Mouse (Mus musculus): ENCODE data around the gene Cd70.

Cd70 gene

DNA sequence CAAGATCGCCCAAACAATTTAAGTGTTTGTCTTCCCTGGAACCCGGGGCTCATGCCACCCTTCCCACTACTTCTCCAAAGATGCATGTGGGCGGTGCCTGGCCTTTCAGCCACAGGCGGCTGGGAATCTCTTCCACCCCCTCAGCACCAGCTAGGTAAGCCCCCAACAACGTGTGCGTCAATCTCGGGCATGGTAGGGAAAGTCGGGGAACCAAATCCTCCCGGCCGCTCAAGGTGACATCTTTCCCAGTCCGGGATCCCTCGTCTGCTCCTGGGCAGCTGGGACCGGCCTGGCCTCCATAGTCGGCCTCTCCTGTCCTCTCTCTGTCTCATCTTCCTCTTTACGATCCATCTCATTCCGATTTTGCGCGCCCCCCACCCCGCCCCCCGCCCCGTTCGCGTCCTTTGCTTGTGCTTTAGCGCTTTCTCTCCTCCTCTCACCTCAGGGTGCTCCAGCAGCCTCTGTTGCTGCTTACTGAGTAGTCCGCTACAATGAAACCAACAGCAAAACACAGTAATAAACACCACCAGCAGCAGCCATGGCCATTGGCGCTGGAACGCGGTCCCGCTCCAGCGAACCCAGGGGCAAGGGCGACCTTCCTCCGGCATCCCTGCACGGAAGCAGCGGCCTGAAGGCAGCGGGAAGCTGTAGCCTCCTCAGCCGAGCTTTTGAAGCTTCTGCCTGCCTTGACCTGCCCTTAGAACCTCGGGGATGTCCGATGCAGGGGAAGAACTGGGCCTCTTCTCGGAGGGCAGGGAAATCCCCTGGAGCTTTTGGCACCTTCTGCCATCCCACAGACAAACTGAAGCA lies at the start of gene Cd70:
Gene Cd70, minus strand, starts transcription at position 784 of the 810 bp plus-strand sequence.
- DNase-seq (ENCODE audit: low spot score): no peak

- no peak for DNase-seq (ENCODE audit: low spot score)
Measured at GRCm38 (mm10) chr17:57198252-57198651, 48.7 kb upstream of the Cd70 start.

DNA sequence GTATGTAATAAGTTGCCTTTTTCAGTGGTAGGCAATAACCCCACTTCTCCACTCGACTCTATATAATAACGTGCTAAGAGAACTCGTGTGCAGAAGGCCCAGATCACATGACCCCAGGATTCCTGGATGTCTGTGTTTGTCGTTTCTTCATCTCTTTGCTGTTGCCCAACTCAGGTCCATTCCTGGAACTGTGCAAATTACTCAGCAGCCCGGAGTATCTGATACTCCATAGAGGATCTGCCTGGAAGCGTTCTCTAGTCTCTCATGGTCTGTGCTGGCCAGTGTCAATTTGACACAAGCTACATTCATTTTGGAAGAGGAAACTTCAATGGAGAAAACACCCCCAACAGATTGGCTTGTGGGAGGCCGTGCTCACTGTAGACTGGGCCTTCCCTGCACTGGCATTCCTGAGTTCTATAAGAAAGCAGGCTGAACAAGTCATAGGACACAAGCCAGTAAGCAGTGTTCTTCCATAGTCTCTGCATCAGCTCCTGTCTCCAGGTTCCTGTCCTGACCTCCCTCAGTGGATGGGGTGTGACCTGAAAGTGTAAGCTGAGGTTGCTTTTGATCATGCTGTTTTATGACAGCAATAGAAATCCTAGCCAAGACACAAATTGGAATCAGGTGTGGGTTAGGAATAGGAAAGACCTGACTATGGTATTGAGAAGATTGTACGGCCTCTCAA lies 45.9 kb upstream of the Cd70 start:
- no peak for DNase-seq (ENCODE audit: low spot score)

DNA sequence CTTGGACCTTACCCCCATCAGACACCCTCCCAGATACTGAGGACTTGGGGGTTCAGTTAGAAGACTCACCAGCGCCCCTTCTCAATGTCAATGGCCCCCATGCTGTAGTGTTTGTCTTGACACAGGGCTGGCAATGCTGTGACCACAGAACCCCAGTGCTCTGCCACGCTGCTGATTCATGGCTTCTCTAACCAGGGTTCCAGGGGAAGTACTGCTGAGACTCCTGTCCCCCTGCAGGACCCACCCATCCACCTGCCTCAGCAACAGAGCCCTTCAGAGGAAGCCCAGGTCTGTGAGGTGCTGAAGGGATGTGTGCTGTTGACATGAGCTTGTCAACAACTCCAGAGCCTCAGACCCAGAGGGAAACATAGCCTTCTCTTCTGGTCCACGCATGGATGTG lies 45.2 kb upstream of the Cd70 start:
- DNase-seq (ENCODE audit: low spot score): no peak

GRCm38 (mm10) chr17:57194041-57194507 lies 44.5 kb upstream of the Cd70 start, which contains the start of gene Tnfsf14:
TSS of gene Tnfsf14 (minus strand) at chr17:57194177.
- DNase-seq (ENCODE audit: low spot score): no peak

- no peak for DNase-seq (ENCODE audit: low spot score)
Measured at GRCm38 (mm10) chr17:57188510-57189192, 39.1 kb upstream of the Cd70 start.

- no peak for DNase-seq (ENCODE audit: low spot score)
Measured at GRCm38 (mm10) chr17:57185641-57186040, 36.1 kb upstream of the Cd70 start.

GRCm38 (mm10) chr17:57182871-57183270 lies 33.3 kb upstream of the Cd70 start:
- no peak for DNase-seq (ENCODE audit: low spot score)

GRCm38 (mm10) chr17:57180363-57180762 lies 30.8 kb upstream of the Cd70 start:
- DNase-seq (ENCODE audit: low spot score): no peak

GRCm38 (mm10) chr17:57173351-57173750 lies 23.8 kb upstream of the Cd70 start:
- DNase-seq (ENCODE audit: low spot score): no peak

GRCm38 (mm10) chr17:57172378-57172777 lies 22.8 kb upstream of the Cd70 start:
- no peak for DNase-seq (ENCODE audit: low spot score)

- no peak for DNase-seq (ENCODE audit: low spot score)
Measured at GRCm38 (mm10) chr17:57170616-57171260, 21.2 kb upstream of the Cd70 start.

GRCm38 (mm10) chr17:57166800-57167791 lies 17.5 kb upstream of the Cd70 start:
- DNase-seq (ENCODE audit: low spot score): peak; percentile 72

DNA sequence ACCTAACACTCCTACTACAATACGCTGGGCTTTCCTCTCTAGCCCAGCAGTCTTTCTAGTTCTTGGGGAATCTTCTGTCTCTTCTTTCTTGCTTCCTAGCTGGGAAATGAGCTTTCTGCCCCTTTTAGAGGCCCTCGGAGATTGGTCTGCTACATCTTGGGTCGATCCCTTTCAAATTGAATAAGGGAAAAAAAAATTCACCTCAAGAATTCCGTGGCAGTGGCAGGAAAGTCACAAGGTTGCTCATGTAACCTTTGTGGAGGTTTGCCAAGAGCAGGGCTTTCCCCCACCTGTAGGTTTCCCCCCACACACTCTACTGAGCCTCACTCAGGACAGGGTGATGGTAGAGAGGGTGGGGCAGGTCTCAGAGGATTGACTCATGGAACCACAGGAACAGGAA lies 4.2 kb upstream of the Cd70 start:
- DNase-seq (ENCODE audit: low spot score): no peak

- DNase-seq (ENCODE audit: low spot score): no peak
Measured at GRCm38 (mm10) chr17:57153006-57153405, 3.4 kb upstream of the Cd70 start.

- no peak for DNase-seq (ENCODE audit: low spot score)
Measured at GRCm38 (mm10) chr17:57148343-57148742, 1.2 kb downstream of the Cd70 start.

DNA sequence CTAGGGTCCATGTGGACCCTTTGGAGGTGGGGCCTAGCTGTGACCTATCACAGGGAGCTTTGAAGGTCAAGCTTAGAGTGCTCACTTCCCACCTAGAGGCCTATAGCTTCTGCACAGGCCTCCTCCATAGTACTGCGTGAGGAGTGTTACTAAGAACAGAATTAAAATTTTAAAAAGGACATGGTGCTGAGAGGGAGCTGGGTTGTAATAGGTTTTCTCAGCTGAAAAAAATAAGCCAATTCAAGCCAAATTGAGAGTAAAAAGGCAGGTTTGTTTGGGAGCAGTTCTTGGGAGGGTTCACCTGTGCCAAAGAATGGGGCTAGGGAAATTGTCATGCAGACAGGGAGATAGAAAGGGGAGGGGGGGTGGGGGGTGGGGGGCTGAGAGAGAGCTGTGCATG lies 4.5 kb downstream of the Cd70 start:
- DNase-seq (ENCODE audit: low spot score): no peak

DNA sequence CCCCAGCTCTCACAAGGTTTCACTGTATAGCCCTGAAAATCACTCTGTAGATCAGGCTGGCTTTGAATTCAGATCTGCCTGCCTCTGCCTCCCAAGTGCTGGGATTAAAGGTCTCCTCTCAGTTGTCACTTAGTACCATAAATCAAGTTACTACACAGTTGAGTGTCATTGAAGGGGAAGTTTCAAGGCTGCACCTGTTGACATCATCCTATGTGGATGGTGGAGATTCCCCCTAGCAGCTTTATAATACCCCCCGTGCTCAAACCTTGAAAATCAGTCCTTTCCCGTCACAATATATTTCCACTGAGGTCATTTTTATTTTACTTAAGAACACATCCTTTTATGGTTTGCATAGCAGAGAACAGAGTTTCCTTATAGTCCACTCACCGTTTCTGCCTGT lies 5.9 kb downstream of the Cd70 start:
- no peak for DNase-seq (ENCODE audit: low spot score)

DNA sequence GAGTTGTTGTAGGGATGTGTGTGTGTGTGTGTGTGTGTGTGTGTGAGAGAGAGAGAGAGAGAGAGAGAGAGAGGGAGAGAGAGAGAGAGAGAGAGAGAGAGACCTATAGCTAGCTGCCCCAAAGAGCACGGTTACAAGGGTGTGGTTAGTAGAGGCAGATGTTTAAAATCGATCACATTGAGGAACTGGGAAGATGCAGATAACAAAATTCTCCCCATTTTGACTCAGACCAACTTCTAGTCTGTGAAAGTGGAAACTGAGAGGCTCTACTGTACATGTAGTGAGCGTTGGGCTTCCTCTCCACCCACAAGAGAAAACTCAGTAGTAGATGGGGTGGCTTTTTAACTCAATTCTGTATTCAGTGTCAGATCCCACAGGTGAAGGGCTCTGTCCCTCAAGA lies 9.9 kb downstream of the Cd70 start:
- no peak for DNase-seq (ENCODE audit: low spot score)

DNA sequence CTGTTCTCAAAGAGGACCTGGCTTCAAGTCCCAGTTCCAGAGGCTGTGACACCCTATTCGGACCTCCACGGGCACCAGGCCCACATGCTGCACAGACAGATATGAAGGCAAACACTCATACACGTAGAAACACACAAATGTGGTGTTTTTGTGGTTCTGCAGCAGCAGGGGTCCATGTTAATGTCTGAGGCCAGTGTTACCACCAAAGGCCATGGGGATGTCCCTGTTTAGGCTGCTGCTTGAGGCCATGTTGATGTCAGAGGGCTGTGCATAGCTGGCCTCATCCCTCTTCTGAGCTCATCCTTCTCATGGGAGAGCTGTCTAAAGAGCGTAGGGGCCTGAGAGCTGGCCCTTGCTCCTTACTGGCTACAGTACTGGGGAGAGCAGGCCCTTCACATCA lies 10.9 kb downstream of the Cd70 start:
- DNase-seq (ENCODE audit: low spot score): no peak

DNA sequence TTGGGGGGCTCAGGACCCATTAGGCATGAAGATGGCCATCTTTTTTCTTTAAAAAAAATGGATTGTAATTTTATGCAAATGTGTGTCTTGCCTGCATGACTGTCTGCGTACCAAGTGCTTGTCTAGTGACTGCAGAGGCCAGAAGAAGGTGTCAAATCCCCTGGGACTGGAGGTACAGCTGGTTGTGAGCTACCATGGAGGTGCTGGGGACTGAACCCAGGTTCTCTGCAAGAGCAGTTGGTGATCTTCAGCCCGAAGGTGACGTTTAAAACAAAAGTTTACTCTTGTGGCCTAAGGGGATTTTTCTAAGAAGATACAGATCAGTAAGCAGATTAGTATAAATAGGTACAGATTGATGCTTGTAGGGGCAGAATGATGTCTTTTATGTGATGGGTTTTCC lies 13.9 kb downstream of the Cd70 start:
- no peak for DNase-seq (ENCODE audit: low spot score)
